Mouse (Mus musculus) urinary bladder, adult 2 months (tissue): Measurements from ENCODE around the gene Srpr. TPM values are rescaled to one million over a fixed set of nuclear protein-coding genes. Genes with fewer than 3 reads are reported as not detected.

Experiments
- polyA plus RNA-seq: library from polyadenylated mRNA; depleted of rRNA; stranded (reverse); fragments of >200 nt; gene quantifications from 2 replicates; pipeline ENCODE4 v1.2.3, GENCODE M21; 2012; rRNA removed

Gene Srpr
- polyA plus RNA-seq, 1 experiment = 75.8 TPM

Other genes starting within 250 kb of the Srpr start
- 5.1 and 11.2 TPM in 2 replicates for gene St3gal4, start 80.9 kb upstream of the Srpr start, polyA plus RNA-seq
- 26.3 and 33.1 TPM in 2 replicates for gene Dcps, start 24.1 kb upstream of the Srpr start, polyA plus RNA-seq
- gene Tirap, start 116 bp downstream of the Srpr start, polyA plus RNA-seq = 13.1 and 15.6 TPM in 2 replicates
- gene Foxred1, start 10.9 kb downstream of the Srpr start, polyA plus RNA-seq = 38.4 and 46.4 TPM in 2 replicates
- 12.5 and 16.1 TPM in 2 replicates for gene Fam118b, start 67.6 kb downstream of the Srpr start, polyA plus RNA-seq
- gene Rpusd4, start 67.7 kb downstream of the Srpr start, polyA plus RNA-seq = 13.7 and 14.8 TPM in 2 replicates
- 14.9 and 18.8 TPM in 2 replicates for gene Cdon, start 221.0 kb downstream of the Srpr start, polyA plus RNA-seq